Mouse (Mus musculus) limb, embryonic 12.5 days (tissue): Measurements from ENCODE around the gene Ptpn3. TPM values are rescaled to one million over a fixed set of nuclear protein-coding genes. Genes with fewer than 3 reads are reported as not detected.

Source experiments
- ATAC-seq: fragments of 200-750 bp; cut with Nextera tagmentation; 2 replicates; pipeline ENCODE4 v1.8.0; 2017; ENCODE audit warnings: low read depth, moderate TSS enrichment; ENCODE audit not compliant: insufficient number of reproducible peaks, insufficient read depth, low FRiP score, low TSS enrichment
- H3K27ac ChIP-seq: fragments of 300-500 bp; sonication (generic); 2 replicates; pipeline ENCODE4 v1.5.1; 2016; ENCODE audit warnings: mild to moderate bottlenecking, moderate library complexity
- H3K27me3 ChIP-seq: fragments of 300-500 bp; sonication (generic); 2 replicates; pipeline ENCODE4 v1.6.1; 2016; ENCODE audit warnings: mild to moderate bottlenecking, moderate library complexity
- H3K36me3 ChIP-seq: fragments of 300-500 bp; sonication (generic); 2 replicates; pipeline ENCODE4 v1.6.1; 2016; ENCODE audit warnings: mild to moderate bottlenecking, moderate library complexity
- H3K4me1 ChIP-seq: fragments of 300-500 bp; sonication (generic); replicated peaks from 2 replicates; pipeline ENCODE4 v1.6.1; 2016
- H3K4me2 ChIP-seq: fragments of 300-500 bp; sonication (generic); 2 replicates; pipeline ENCODE4 v1.6.1; 2016; ENCODE audit warnings: mild to moderate bottlenecking, moderate library complexity
- H3K4me3 ChIP-seq: fragments of 300-500 bp; sonication (generic); replicated peaks from 2 replicates; pipeline ENCODE4 v1.5.1; 2016; ENCODE audit warnings: mild to moderate bottlenecking
- H3K9ac ChIP-seq: fragments of 300-500 bp; sonication (generic); replicated peaks from 2 replicates; pipeline ENCODE4 v1.6.1; 2016; ENCODE audit warnings: mild to moderate bottlenecking, moderate library complexity
- H3K9me3 ChIP-seq: fragments of 300-500 bp; sonication (generic); 2 replicates; pipeline ENCODE4 v1.6.1; 2016; ENCODE audit warnings: mild to moderate bottlenecking, moderate library complexity
- WGBS: fragments of 180-500 bp; shearing (Covaris S2); methylation state at CpG from one replicate; pipeline ENCODE4 v1.1.7; 2016; 5-methylcytosine and 5-hydroxymethylcytosine counted together
- polyA plus RNA-seq: library from polyadenylated mRNA; unstranded; fragments of >200 nt; fragmentation: Nextera tagmentation; extraction: Ambion mirVana; gene quantifications from 2 replicates; pipeline ENCODE4 v1.2.1, GENCODE M21; 2016

The Ptpn3 gene
- polyA plus RNA-seq, 1 experiment from 2014 or later = 2.9 TPM

DNA sequence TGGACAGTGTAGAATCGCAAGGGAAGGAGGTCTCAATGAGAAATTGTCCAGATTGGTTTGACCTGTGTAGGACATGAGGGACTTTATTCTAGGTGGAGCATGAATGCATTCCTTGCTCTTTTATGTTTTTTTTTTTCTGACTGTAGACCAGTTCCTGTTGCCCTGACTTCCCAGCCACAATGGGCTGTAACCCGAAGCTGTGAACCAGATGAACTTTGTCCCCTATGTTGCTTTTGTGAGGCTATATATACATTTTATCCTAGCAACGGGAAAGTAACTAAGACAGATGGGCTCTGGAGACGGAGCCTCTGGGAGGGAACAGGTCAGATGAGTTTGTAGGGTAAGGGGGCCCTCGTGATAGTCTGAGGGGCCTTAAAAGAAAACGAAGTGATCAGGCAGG is 115.6 kb downstream of the Ptpn3 start:
- H3K9me3 ChIP-seq = no peaks in the 10 kb centered on the region
- 25% methylated on average over 6 of the region's 6 CpGs for WGBS
- H3K27me3 ChIP-seq = no peaks in the 10 kb centered on the region
- H3K9ac ChIP-seq = no peak overlapping the region
- ATAC-seq = no peak
- H3K4me1 ChIP-seq = peaks cover 8% of the 10 kb centered on the region; the same call in 1 of the 2 replicates
- H3K27ac ChIP-seq = no peak overlapping the region
- H3K4me3 ChIP-seq = no peak overlapping the region
- no peak overlapping the region for H3K4me2 ChIP-seq
- H3K36me3 ChIP-seq = no peaks in the 10 kb centered on the region

- Histone ChIP-seq H3K27me3 (no peaks in the 10 kb centered on the region), H3K4me3 (no peak overlapping the region), H3K9me3 (no peaks in the 10 kb centered on the region), H3K9ac (no peak overlapping the region), H3K36me3 (no peaks in the 10 kb centered on the region), H3K27ac (no peak overlapping the region), H3K4me2 (no peak overlapping the region), H3K4me1 (peaks cover 8% of the 10 kb centered on the region; the same call in 1 of the 2 replicates)
- no peak for ATAC-seq
- WGBS = 85% methylated on average over 8 of the region's 8 CpGs
Observed at GRCm38 (mm10) chr4:57185462-57185861, 116.2 kb downstream of the Ptpn3 start.

DNA sequence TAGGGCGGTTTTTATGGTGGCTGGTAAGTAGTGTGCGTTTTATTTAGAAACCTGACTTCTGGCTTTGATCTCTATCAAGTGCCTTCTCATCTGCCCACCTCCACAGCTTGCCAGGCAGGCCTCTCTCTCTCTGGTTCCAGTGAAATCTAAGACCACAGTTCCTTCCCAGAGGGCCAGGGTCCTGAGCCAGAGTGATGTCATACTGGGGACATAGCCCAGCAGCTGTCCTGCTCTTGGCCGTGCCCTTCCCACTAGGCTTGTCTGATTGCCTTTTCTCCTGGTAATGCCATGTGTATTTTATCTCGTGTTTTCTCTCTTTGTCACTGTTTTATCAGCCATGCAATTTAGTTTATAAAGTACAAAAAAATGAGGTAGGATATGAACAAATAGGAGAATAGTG is 118.1 kb downstream of the Ptpn3 start:
- H3K36me3 ChIP-seq = no peaks in the 10 kb centered on the region
- ATAC-seq = no peak
- H3K4me3 ChIP-seq = no peak overlapping the region
- H3K9me3 ChIP-seq = no peaks in the 10 kb centered on the region
- peaks cover 8% of the 10 kb centered on the region; the same call in 1 of the 2 replicates for H3K4me1 ChIP-seq
- WGBS = 57% methylated on average over 4 of the region's 4 CpGs
- H3K9ac ChIP-seq = no peak overlapping the region
- H3K27ac ChIP-seq = no peak overlapping the region
- no peaks in the 10 kb centered on the region for H3K27me3 ChIP-seq
- H3K4me2 ChIP-seq = no peak overlapping the region

DNA sequence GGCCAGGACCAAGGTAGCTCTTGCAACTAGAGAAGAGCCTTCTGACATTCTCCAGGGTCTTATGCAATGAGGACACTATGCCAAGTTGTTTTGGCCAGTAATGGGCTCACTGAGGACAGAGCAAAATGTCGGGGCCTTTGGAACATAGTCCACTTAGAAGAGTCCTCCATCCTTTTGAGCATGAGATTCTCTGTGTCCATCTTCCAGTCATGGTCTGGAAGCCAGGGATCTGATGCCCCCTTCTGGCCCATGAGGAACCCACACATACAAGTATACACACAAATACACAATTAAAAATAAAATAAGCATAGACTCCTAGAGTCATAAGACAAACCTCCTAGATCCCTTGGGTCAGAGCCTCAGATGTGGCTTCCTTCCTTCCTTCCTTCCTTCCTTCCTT is 120.1 kb downstream of the Ptpn3 start:
- Histone ChIP-seq H3K27me3 (no peaks in the 10 kb centered on the region), H3K4me2 (no peak overlapping the region), H3K27ac (no peak overlapping the region), H3K4me1 (peaks cover 8% of the 10 kb centered on the region; the same call in 1 of the 2 replicates), H3K9me3 (no peaks in the 10 kb centered on the region), H3K9ac (no peak overlapping the region), H3K4me3 (no peak overlapping the region), H3K36me3 (no peaks in the 10 kb centered on the region)
- no peak for ATAC-seq
- 65% methylated on average over 1 of the region's 1 CpGs for WGBS

DNA sequence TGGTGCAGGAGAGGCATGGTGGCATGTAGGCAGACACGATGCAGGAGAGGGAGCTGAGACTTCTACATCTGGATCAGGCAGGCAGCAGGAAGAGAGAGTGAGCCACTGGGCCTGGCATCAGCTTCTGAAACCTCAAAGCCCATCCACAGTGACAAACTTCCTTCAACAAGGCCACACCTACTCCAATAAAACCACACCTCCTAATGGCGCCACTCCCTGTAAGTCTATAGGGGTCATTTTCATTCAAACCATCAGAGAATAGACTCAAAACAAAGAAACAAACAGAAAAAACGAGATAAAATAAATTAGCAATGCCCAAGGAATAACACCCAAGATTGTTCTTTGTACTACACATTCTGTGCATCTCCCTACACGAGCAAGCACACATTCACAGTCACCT is 122.8 kb downstream of the Ptpn3 start:
- WGBS = 75% methylated on average over 4 of the region's 4 CpGs

DNA sequence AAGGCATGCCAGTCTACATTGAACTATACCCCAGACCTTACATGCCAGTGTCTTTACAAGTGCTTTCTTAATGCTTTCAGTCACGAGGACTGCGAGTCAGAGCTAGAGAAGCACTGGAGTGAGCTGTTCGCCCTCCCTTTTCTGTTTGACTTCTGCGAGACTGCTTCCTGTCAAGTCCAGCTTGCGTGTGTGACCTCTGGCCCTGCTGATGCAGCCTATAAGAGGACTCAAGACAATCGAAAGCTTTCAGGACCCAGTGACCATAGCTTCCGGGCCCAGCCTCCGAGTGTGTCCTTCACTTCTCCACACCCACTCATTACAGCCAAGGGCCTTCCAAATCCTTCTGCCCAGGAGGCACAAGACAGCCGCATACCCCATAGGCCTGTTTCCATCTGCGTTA is 126.3 kb downstream of the Ptpn3 start:
- Histone ChIP-seq H3K9ac (no peak overlapping the region), H3K27me3 (no peaks in the 10 kb centered on the region), H3K4me2 (no peak overlapping the region), H3K4me3 (no peak overlapping the region), H3K9me3 (no peaks in the 10 kb centered on the region), H3K27ac (no peak overlapping the region), H3K36me3 (no peaks in the 10 kb centered on the region), H3K4me1 (peaks cover 15% of the 10 kb centered on the region)
- no peak for ATAC-seq
- WGBS = 66% methylated on average over 10 of the region's 10 CpGs

More for the DNA sequence above, 122.8 kb downstream of the Ptpn3 start:
- H3K9me3 ChIP-seq = no peaks in the 10 kb centered on the region
- H3K27me3 ChIP-seq = no peaks in the 10 kb centered on the region
- H3K27ac ChIP-seq = no peak overlapping the region
- no peak overlapping the region for H3K4me2 ChIP-seq
- H3K4me1 ChIP-seq = peaks cover 13% of the 10 kb centered on the region
- no peaks in the 10 kb centered on the region for H3K36me3 ChIP-seq
- no peak for ATAC-seq
- no peak overlapping the region for H3K4me3 ChIP-seq
- no peak overlapping the region for H3K9ac ChIP-seq

DNA sequence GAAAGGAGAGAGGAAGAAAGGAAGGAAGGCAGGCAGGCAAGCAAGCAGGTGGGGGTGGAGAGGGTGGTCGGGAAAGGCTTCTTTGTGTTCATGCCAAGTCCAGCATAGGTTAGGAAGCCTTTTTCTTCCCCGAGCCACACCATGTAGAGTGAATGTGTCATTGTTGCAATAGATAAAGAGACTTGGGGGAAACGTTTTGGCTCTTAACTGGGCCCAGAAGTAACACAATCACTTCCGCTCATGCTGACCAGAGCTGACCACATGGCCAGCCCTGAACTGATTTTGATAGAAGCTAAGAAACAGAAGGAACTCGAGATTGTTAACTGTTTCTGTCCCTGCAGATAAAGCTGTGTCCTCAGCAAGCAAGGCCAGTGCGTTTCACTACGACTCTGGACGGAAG is 128.8 kb downstream of the Ptpn3 start:
- Histone ChIP-seq H3K27ac (no peak overlapping the region), H3K9me3 (no peaks in the 10 kb centered on the region), H3K4me2 (no peak overlapping the region), H3K4me3 (no peak overlapping the region), H3K4me1 (peaks cover 22% of the 10 kb centered on the region), H3K27me3 (no peaks in the 10 kb centered on the region), H3K9ac (no peak overlapping the region), H3K36me3 (no peaks in the 10 kb centered on the region)
- 67% methylated on average over 8 of the region's 8 CpGs for WGBS
- no peak for ATAC-seq

DNA sequence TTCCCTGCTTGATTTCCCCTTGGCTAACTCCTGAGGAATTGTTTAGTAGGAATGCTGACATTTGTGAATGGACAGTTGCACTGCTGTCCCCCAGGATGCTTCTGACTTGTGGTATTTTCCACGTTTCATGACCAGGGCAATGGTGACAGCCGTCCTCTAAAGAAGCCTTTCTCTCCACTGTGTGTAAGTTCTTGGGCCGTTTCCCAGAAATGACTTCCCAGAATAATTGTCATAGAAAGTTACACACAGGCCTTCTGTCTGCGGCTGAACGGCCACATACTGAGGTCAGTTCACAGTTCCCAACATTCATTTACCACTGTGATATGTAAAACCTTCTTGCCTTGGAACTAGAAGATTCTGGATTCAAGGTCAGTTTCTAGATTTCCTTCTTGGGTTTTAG is 129.8 kb downstream of the Ptpn3 start:
- Histone ChIP-seq H3K36me3 (no peaks in the 10 kb centered on the region), H3K4me2 (no peak overlapping the region), H3K4me1 (peaks cover 30% of the 10 kb centered on the region), H3K27ac (no peak overlapping the region), H3K27me3 (no peaks in the 10 kb centered on the region), H3K4me3 (no peak overlapping the region), H3K9ac (no peak overlapping the region), H3K9me3 (no peaks in the 10 kb centered on the region)
- no peak for ATAC-seq
- WGBS = 75% methylated on average over 5 of the region's 5 CpGs

- H3K9ac ChIP-seq = no peak overlapping the region
- H3K27ac ChIP-seq = no peak overlapping the region
- no peaks in the 10 kb centered on the region for H3K9me3 ChIP-seq
- peaks cover 27% of the 10 kb centered on the region for H3K4me1 ChIP-seq
- H3K36me3 ChIP-seq = no peaks in the 10 kb centered on the region
- no peak for ATAC-seq
- no peaks in the 10 kb centered on the region for H3K27me3 ChIP-seq
- H3K4me3 ChIP-seq = no peak overlapping the region
- 63% methylated on average over 3 of the region's 3 CpGs for WGBS
- no peak overlapping the region for H3K4me2 ChIP-seq
Observed at GRCm38 (mm10) chr4:57168680-57169079, 133.0 kb downstream of the Ptpn3 start.

DNA sequence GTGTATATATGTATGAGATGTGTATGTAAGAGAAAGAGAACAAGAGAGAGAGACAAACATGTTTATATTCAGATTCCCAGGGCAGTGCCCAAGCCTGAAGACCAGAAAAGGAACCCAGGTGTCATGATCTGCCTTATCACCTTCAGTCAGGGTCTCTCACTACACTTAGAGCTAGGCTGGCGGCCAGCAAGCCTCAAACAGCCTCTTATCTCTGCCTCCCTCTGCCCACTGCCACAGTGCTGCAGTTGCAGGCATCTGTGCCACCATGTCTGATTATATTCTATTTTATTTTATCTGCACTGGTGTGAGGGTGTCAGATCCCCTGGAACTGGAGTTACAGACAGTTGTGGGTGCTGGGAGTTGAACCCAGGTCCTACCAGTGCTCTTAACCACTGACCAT is 133.4 kb downstream of the Ptpn3 start:
- Histone ChIP-seq H3K27me3 (no peaks in the 10 kb centered on the region), H3K4me1 (peaks cover 27% of the 10 kb centered on the region), H3K4me3 (no peak overlapping the region), H3K4me2 (no peak overlapping the region), H3K36me3 (no peaks in the 10 kb centered on the region), H3K9ac (no peak overlapping the region), H3K9me3 (no peaks in the 10 kb centered on the region), H3K27ac (no peak overlapping the region)
- WGBS = 89% methylated on average over 1 of the region's 1 CpGs
- no peak for ATAC-seq

GRCm38 (mm10) chr4:57166922-57167870 is 134.4 kb downstream of the Ptpn3 start:
- Histone ChIP-seq H3K4me1 (peaks cover 24% of the 10 kb centered on the region), H3K9ac (no peak overlapping the region), H3K4me3 (no peak overlapping the region), H3K27me3 (no peaks in the 10 kb centered on the region), H3K4me2 (no peak overlapping the region), H3K27ac (0 out of 2 replicates have a peak overlapping the region, but pooled peaks have one; percentile 36), H3K9me3 (no peaks in the 10 kb centered on the region), H3K36me3 (no peaks in the 10 kb centered on the region)
- WGBS = 51% methylated on average over 12 of the region's 12 CpGs
- no peak for ATAC-seq

- H3K9me3 ChIP-seq = no peaks in the 10 kb centered on the region
Observed at GRCm38 (mm10) chr4:57165654-57166053, 136.0 kb downstream of the Ptpn3 start.

More at GRCm38 (mm10) chr4:57165654-57166053, 136.0 kb downstream of the Ptpn3 start:
- H3K4me2 ChIP-seq = no peak overlapping the region
- ATAC-seq = no peak
- 61% methylated on average over 3 of the region's 3 CpGs for WGBS
- no peak overlapping the region for H3K27ac ChIP-seq
- H3K4me3 ChIP-seq = no peak overlapping the region
- H3K9ac ChIP-seq = no peak overlapping the region
- no peaks in the 10 kb centered on the region for H3K27me3 ChIP-seq
- H3K36me3 ChIP-seq = no peaks in the 10 kb centered on the region
- peaks cover 18% of the 10 kb centered on the region for H3K4me1 ChIP-seq
